Mouse (Mus musculus) spleen, adult 2 months (tissue): ENCODE results near the gene Flywch1.

ENCODE experiments used
- CTCF ChIP-seq: fragments of 200-500 bp; IDR thresholded peaks from 2 replicates; pipeline ENCODE4 v1.5.1; 2011; ENCODE audit warnings: mild to moderate bottlenecking, inconsistent platforms; ENCODE audit not compliant: insufficient read depth, insufficient read length, insufficient replicate concordance; ENCODE audit errors: extremely low read depth
- POLR2A ChIP-seq: fragments of 200-500 bp; IDR thresholded peaks from 2 replicates; pipeline ENCODE4 v1.6.1; 2011; ENCODE audit warnings: low read depth, low read length, inconsistent platforms

- TF ChIP-seq CTCF, result no peak
- no peak for TF ChIP-seq POLR2A
Observed at GRCm38 (mm10) chr17:23791079-23791357, 19.6 kb upstream of the Flywch1 start.
